In genomic region chr4:98114966-98115365, GRCm38 (mm10) we compare ENCODE assay signal across 24 mouse cellular contexts.
"Had no signal": no experiment of that assay in that cellular context is flagged by ENCODE, and none has a peak within 500 bp of the region (broad histone marks: within the 10 kb centered on the region; RNA-seq: fewer than 3 reads in every experiment).

No protein-coding gene starts in this region.

- DNase-seq: gastrocnemius, postnatal 14 days; gastrocnemius, postnatal 36 days; heart, adult 2 months; heart, postnatal 10 days; heart, postnatal 4 days; kidney, adult 18-20 months; kidney, adult 8-10 months; kidney, postnatal 10 days; kidney, postnatal 25 days; kidney, postnatal 4 days; left cerebral cortex, postnatal 4 days had no signal

- ATAC-seq: hindbrain, embryonic 16.5 days; inflammation-experienced regulatory T-cells, adult 6 months; intestine, embryonic 15.5 days; intestine, postnatal 0 days; liver, embryonic 12.5 days had no signal

- H3K36me3 ChIP-seq: hindbrain, embryonic 10.5 days; hindbrain, embryonic 12.5 days; intestine, embryonic 15.5 days; liver, embryonic 12.5 days had no signal

- H3K4me2 ChIP-seq: hindbrain, embryonic 12.5 days; hindbrain, embryonic 14.5 days; intestine, embryonic 15.5 days; limb, embryonic 13.5 days; limb, embryonic 15.5 days; liver, embryonic 12.5 days had no signal

- H3K27me3 ChIP-seq: hindbrain, embryonic 12.5 days; intestine, embryonic 15.5 days; limb, embryonic 13.5 days; limb, embryonic 15.5 days; liver, embryonic 12.5 days had no signal

- H3K9ac ChIP-seq: hindbrain, embryonic 12.5 days; hindbrain, embryonic 14.5 days; intestine, embryonic 15.5 days; limb, embryonic 13.5 days; limb, embryonic 15.5 days; liver, embryonic 12.5 days; liver, embryonic 14.5 days had no signal

- H3K27ac ChIP-seq: heart, adult 2 months; hindbrain, embryonic 10.5 days; hindbrain, embryonic 12.5 days; hindbrain, embryonic 14.5 days; intestine, embryonic 15.5 days; layer of hippocampus, adult 2 months; left cerebral cortex, adult 2 months; limb, embryonic 13.5 days; limb, embryonic 15.5 days; liver, embryonic 12.5 days; liver, embryonic 14.5 days had no signal

- H3K4me1 ChIP-seq: intestine, embryonic 15.5 days; liver, embryonic 12.5 days had no signal

- H3K4me3 ChIP-seq: heart, adult 2 months; hindbrain, embryonic 10.5 days; hindbrain, embryonic 12.5 days; intestine, embryonic 15.5 days; layer of hippocampus, adult 2 months; left cerebral cortex, adult 2 months; limb, embryonic 13.5 days; limb, embryonic 15.5 days; liver, embryonic 12.5 days had no signal

- H3K9me3 ChIP-seq: hindbrain, embryonic 10.5 days; hindbrain, embryonic 12.5 days; intestine, embryonic 15.5 days; limb, embryonic 13.5 days; limb, embryonic 15.5 days; liver, embryonic 12.5 days had no signal
